Mouse (Mus musculus): ENCODE results near the gene Pla2g2e.

DNA sequence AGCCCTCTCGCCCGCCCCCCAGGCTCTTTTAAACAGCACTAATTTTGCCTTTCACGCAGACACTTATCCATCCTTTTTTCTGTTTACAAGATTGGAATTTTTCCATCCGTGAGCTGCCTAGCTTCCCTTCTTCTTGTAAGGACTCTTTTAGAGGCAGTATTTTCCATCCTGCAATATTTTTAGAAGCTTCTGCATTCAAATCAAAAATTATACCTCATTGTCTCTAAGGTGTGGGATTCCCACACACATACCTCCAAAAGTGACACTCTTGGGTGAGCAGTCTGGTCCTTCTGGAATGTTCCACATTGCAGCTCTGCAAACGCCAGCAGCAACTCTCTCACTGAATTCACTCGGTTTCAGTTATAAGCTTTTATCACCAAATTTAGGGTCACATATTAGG lies 24.8 kb upstream of the Pla2g2e start:
- TF ChIP-seq CTCF (IDR thresholded peaks at IDR 0.05; ENCODE audit: low read depth) (no peak), EP300 (IDR thresholded peaks at IDR 0.05; ENCODE audit: low read depth) (no peak)
